Mouse (Mus musculus) cerebellum, adult 9-10 months (tissue): Measurements from ENCODE around the gene Nfia.
A peak's percentile ranks its signal among the peaks of the same experiment; 100 is the strongest.

ENCODE experiments used
- DNase-seq: peaks from one replicate; pipeline ENCODE4 v3.0.0; 2022

The Nfia gene

GRCm38 (mm10) chr4:97767025-97767424 is 5.5 kb upstream of the Nfia start:
- no peak for DNase-seq

DNA sequence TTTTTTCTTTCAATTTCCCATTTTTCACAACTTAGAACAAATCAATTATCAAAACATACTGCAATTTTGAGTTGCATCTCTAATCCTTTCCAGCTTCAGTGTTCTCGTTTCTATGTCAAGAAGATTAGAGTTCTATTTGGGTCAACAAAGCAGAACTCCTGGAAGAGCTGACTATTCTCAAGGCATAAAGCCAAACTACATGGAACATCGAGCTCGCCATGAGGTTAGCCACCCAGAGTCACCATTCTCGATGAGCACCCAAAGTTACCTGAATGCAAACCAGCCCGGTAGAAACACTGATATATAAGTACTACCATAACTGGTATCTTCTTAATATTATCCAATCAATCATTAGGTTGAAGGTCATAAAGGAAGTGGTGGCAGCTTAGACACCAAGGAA is 5.0 kb upstream of the Nfia start:
- no peak for DNase-seq

DNA sequence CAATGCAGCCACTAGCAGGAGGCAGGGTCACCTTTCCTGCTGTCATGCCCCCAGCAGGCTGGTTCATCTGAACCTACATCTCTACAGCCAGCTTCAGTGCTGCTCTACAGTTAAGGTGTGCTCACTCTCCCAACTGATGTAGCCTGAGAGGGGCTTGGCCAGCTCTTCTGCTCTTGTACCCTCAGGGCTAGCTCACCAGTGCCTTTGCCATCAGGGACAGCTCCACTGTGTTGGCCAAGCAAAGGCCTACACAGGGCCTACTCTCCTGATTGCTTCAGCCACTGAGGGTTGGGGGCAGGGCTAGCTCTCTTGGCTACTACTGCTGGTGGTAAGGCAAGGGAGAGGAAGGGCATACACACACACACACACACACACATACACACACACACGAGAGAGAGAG is 2.7 kb upstream of the Nfia start:
- no peak for DNase-seq

DNA sequence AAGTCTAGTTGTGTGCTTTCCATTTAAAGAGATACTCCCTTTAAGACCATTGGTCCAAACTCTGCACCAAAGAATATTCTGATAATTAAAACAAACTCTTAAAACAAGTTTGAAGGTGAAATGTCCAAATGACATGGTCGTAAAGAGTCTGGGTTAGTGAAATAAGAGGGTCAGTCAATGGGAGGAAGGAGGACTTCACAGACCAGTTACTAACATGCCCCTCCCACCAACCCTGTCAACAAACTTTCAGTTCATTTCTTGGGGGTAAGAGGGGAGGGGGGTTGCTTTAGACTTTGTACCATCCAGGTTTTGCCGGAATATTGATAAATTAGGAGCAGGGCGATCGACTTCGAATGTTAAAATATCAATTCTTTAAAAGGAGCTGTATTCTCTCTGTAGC is 1.1 kb upstream of the Nfia start:
- peak; percentile 59 for DNase-seq

- peak; percentile 98 for DNase-seq
Measured at GRCm38 (mm10) chr4:97772084-97772484, 450 bp upstream of the Nfia start.

DNA sequence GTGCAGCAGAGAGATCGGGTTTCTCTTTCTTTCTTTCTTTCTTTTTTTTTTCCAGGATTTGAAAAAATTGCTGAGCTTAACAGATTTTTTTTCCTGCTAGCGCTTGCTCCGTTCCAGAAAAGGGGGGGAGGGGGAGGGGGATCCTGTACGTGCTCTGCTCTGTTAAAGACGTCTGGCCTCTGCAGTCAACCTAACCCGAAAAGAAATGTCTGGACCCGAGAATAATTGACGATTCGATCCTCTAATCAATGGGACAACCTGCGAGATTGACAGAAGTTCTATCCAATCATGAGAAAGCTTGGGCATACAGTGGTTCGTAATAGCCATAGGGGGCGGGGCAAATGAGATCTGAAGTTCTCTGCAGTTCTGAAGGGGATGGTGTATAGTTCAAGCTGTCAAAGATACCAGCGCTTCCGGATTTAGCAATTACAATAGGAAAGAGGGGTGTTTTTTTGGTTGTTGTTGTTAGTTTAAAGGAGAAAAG is 618 bp downstream of the Nfia start:
- DNase-seq = peak; percentile 99

DNA sequence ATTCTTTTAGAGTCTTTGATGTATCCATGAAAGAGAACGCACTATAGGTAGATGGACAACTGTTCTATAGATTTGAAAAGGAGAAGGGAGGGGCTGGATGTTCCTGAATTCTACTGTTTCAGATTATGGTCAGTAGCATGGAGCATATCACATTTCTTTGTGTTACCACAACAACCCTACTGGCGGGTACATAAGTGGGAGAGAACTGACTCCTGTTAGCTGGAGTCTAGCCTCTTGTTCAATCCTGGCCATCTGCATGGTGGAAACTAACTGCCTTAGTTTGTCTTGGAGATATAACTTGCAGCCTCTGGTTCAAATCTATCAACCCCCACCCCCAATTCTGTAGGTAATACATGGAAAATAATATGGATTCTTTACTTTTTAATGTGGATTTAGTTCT is 1.3 kb downstream of the Nfia start:
- DNase-seq = no peak

GRCm38 (mm10) chr4:97774446-97774950 is 2.0 kb downstream of the Nfia start:
- DNase-seq = no peak

DNA sequence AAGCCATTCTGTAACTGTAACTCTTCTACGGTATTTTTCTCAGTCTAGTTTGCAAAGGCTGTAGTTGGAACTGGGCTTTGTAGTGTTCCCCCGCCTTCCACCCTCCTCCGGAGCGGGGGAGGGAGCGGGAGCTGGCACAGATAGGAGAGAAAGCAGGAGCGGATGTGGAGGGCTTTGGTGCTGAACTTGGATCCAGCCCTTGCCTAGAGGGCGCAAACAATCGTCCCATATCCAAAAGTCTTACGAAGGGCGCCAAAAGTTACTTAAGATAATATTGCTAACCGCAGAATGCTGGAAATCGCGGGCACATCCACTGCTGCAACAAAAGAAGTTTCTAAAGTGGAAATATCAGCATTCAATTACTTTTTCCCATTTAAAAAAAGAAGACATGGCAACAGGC is 2.5 kb downstream of the Nfia start:
- no peak for DNase-seq

DNA sequence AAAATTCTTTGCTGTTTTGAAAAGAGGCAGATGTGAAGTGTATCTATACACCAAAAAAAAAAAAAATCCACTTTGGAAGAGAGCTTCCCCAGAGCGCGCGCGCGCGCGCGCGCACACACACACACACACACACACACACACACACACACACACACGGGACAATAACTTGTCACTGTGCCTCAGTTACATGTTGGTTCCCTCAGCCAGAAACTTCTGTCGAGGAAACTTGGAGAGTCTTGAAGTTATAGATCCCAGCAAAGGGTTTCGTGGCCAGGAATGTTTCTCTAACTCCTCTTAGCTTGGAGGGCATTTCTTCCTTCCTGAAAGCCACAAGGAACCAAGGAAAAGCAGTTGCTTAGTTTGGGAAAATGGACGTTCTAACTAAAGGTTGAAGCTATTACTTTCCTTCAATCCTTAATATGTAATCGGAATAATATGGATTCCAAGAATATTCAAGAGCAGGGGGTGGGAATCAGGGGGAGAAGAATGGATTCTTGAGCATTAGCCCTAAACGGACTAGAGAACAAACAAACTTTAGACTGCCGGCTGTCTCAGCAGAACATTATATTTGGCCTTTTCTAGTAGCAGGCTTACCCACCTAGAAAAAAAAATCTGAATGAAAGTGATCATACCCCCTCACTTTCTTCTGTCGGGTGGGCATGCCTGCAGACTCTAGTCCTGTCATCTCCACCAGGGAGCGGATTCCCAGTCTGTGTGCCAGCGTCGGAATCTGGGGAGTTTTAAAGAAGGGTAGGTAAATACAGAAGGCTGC is 3.1 kb downstream of the Nfia start:
- peak; percentile 40 for DNase-seq

DNA sequence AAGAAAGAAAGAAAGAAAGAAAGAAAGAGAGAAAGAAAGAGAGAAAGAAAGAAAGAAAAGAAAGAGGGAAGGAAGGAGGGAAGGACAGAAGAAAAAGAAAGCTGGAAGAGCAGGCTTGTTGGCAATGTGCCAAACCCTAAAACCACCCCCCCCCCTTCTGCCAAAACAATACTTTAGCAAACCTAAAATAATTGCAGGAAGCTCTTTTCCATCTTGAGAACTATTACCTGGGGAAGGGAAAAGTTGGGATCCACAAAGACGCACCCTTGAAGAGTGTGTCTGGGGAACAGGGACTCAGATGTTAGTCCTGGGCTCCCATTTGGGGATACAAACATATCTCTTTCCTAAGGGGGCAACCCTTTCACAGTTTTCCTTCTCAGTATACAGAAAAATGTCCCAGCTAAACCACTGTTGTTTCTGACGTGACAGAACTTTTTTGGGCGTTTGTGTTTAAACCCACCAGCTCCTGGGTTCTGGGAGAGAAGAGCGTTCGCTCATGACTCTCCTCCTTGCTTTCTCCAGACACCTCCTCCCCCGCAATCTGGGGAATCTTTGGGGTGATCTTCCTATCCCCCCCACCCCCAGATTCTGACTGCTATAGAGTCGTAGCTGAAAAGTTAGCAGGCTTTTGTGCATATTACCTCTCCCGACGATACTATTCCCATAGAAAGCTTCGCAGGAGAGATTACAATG is 4.0 kb downstream of the Nfia start:
- peak; percentile 51 for DNase-seq

DNA sequence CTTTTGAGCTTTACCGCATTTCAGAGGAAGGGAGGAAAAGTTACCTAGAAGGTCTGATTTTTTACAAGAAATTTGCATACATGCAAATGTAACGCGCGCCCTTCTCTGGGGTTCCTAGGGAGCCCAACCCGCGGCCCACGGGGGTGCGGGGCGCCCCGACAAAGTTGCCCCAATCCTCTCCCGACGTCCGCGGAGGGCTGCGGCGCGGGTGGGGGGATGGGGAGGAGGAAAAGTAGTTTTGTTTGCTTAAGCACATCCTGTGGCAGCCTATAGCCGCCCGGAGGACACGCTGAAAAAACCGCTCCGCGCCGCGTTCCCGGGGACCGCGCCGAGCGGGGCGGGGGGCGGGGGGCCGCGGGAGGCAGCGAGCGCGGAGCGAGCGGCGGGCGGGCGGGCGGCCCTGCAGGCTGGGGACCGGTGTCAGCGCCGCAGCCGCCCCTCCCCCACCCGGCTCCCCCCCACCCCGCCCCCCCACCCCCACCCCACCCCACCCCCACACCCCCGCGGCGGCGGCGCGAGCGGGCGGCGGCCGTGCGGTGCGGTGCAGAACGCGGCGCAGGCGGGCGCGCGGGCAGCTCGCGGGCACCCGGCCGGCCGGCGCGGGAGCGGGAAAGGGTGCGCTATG is 4.7 kb downstream of the Nfia start:
- DNase-seq = peak; percentile 71

DNA sequence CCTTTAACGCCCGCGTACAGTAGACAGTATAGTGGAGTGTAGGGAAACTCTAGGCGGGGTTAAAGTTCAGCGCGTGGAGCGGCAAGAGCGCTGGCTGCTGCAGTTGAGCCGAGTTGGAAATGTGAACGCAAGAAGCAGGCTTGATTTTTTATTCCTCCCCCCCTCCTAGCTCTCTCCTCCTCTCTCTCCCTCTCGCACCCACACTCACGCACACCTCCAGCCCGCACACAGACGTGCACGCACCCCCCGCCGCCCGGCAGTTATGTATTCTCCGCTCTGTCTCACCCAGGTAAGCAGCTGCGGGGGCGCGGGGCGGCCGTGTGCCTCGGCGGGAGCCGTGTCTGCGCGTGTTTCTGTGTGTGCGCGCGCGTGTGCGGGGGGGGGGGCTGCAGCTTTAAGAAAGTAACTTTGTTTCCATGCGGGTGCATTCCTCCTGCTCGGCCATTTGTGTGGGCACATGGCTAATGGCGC is 5.2 kb downstream of the Nfia start, which contains the start of gene E130114P18Rik:
E130114P18Rik (minus strand) TSS at position 373 of the 471 bp plus-strand sequence.
- no peak for DNase-seq

- no peak for DNase-seq
Measured at GRCm38 (mm10) chr4:97778211-97779002, 5.9 kb downstream of the Nfia start.

GRCm38 (mm10) chr4:97779003-97779930 is 6.7 kb downstream of the Nfia start:
- DNase-seq = no peak

DNA sequence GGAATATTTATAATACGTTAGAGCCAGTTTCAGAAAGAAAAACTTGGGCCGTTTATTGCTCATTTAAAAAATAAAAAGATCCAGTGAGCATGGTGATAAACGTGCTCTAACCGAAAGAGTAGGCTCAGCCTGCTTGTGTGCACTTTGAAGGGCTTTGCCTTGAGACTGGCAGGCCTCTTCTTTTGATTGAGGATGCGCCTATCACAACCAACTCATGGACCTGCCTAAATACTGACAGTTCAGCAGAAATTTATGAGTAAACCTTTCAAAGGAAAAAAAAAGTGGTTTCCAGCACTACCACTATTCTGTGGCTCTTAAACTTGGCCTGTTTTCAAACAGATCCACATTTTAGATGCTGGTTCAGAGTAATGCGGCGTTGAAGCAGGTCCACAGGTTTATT is 7.5 kb downstream of the Nfia start:
- DNase-seq = no peak

GRCm38 (mm10) chr4:97780666-97781435 is 8.3 kb downstream of the Nfia start:
- DNase-seq = peak; percentile 30

- DNase-seq = no peak
Measured at GRCm38 (mm10) chr4:97782069-97782468, 9.5 kb downstream of the Nfia start.

DNA sequence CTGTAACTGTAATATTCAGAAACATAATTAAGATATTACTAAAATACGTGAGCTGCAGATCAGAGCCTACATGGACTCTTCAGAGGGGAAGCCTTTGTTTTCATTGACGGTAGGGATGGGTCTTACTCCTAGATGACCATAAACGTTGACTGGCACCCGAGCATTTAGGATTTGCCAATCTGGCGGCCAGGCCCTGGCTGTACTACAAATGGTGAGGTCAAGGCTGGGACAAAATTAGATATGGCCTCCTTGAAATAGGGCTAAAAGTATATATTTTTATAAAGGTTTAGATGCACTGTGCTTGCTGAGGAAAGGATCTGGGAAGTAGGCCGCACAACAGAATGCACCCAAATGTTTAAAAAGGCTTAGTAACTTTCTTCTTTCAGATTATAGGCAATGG is 10.0 kb downstream of the Nfia start:
- peak; percentile 78 for DNase-seq

GRCm38 (mm10) chr4:97783073-97783879 is 10.7 kb downstream of the Nfia start:
- peak; percentile 52 for DNase-seq
